Mouse (Mus musculus) lung, adult 2 months (tissue): ENCODE measurements around the gene Pla2g4e. TPM values are rescaled to one million over a fixed set of nuclear protein-coding genes. Genes with fewer than 3 reads are reported as not detected.

ENCODE experiments used
- DNase-seq: peaks from one replicate; pipeline ENCODE4 v3.0.0; 2022
- H3K4me1 ChIP-seq: fragments of 200-500 bp; 2 replicates; pipeline ENCODE4 v1.6.1; 2011; ENCODE audit warnings: low read length; ENCODE audit not compliant: control insufficient read depth, insufficient read depth
- H3K4me3 ChIP-seq: fragments of 200-500 bp; replicated peaks from 2 replicates; pipeline ENCODE3; 2011; ENCODE audit warnings: low read depth, mild to moderate bottlenecking, control low read depth, low read length; ENCODE audit errors: extremely low read depth
- CTCF ChIP-seq: fragments of 200-500 bp; IDR thresholded peaks from 2 replicates; pipeline ENCODE4 v1.5.1; 2011; ENCODE audit warnings: mild to moderate bottlenecking, low read length, control low read depth; ENCODE audit not compliant: insufficient read depth
- POLR2A ChIP-seq: fragments of 200-500 bp; IDR thresholded peaks from 2 replicates; pipeline ENCODE4 v1.6.1; 2011; ENCODE audit warnings: low read depth, mild to moderate bottlenecking, control low read depth, low read length, borderline replicate concordance; ENCODE audit errors: extremely low read depth
- WGBS: fragments of 180-500 bp; shearing (Covaris S2); methylation state at CpG from one replicate; pipeline ENCODE4 v1.1.7; 2018; 5-methylcytosine and 5-hydroxymethylcytosine counted together
- polyA plus RNA-seq: library from polyadenylated mRNA; depleted of rRNA; stranded (reverse); fragments of >200 nt; gene quantifications from 2 replicates; pipeline ENCODE4 v1.2.3, GENCODE M21; 2012

Pla2g4e gene
- polyA plus RNA-seq, 1 experiment, result 6.3 TPM

GRCm38 (mm10) chr2:120144390-120144789, 100.7 kb downstream of the Pla2g4e start:
- DNase-seq, result no peak
- peaks cover 28% of the 10 kb centered on the region for H3K4me1 ChIP-seq
- 72% methylated on average over 4 of the region's 4 CpGs for WGBS
- TF ChIP-seq POLR2A (no peak), CTCF (no peak)
- H3K4me3 ChIP-seq, result no peak overlapping the region

GRCm38 (mm10) chr2:120142336-120142735, 102.8 kb downstream of the Pla2g4e start:
- no peak for DNase-seq
- peaks cover 34% of the 10 kb centered on the region for H3K4me1 ChIP-seq
- no peak overlapping the region for H3K4me3 ChIP-seq
- TF ChIP-seq POLR2A (no peak), CTCF (no peak)
- WGBS, result 34% methylated on average over 5 of the region's 5 CpGs

GRCm38 (mm10) chr2:120141671-120142070, 103.5 kb downstream of the Pla2g4e start:
- TF ChIP-seq POLR2A (no peak), CTCF (no peak)
- WGBS, result 91% methylated on average over 1 of the region's 1 CpGs
- H3K4me3 ChIP-seq, result no peak overlapping the region
- H3K4me1 ChIP-seq, result peaks cover 39% of the 10 kb centered on the region
- DNase-seq, result no peak

GRCm38 (mm10) chr2:120140326-120140725, 104.8 kb downstream of the Pla2g4e start:
- WGBS, result 49% methylated on average over 5 of the region's 5 CpGs
- H3K4me3 ChIP-seq, result no peak overlapping the region
- H3K4me1 ChIP-seq, result peaks cover 43% of the 10 kb centered on the region
- DNase-seq, result no peak
- TF ChIP-seq POLR2A, result no peak
- TF ChIP-seq CTCF, result no peak

- no peak overlapping the region for H3K4me3 ChIP-seq
- peaks cover 53% of the 10 kb centered on the region for H3K4me1 ChIP-seq
- no peak for TF ChIP-seq CTCF
- TF ChIP-seq POLR2A, result no peak
- 73% methylated on average over 1 of the region's 1 CpGs for WGBS
- DNase-seq, result no peak
These were observed 106.0 kb downstream of the Pla2g4e start for GRCm38 (mm10) chr2:120139091-120139490.

- H3K4me3 ChIP-seq, result no peak overlapping the region
- 48% methylated on average over 5 of the region's 5 CpGs for WGBS
- peaks cover 58% of the 10 kb centered on the region for H3K4me1 ChIP-seq
- TF ChIP-seq POLR2A (no peak), CTCF (no peak)
- DNase-seq, result no peak
These were observed 107.9 kb downstream of the Pla2g4e start for GRCm38 (mm10) chr2:120137281-120137680.

- no peak for TF ChIP-seq CTCF
- no peak for TF ChIP-seq POLR2A
- no peak for DNase-seq
- peaks cover 59% of the 10 kb centered on the region for H3K4me1 ChIP-seq
These were observed 110.6 kb downstream of the Pla2g4e start for GRCm38 (mm10) chr2:120134453-120135075.

GRCm38 (mm10) chr2:120131881-120132280, 113.3 kb downstream of the Pla2g4e start:
- DNase-seq, result no peak
- 36% methylated on average over 1 of the region's 1 CpGs for WGBS
- TF ChIP-seq POLR2A (no peak), CTCF (no peak)
- Histone ChIP-seq H3K4me3 (no peak overlapping the region), H3K4me1 (peaks cover 63% of the 10 kb centered on the region)

More at GRCm38 (mm10) chr2:120134453-120135075, 110.6 kb downstream of the Pla2g4e start:
- H3K4me3 ChIP-seq, result no peak overlapping the region

GRCm38 (mm10) chr2:120129252-120129908, 115.8 kb downstream of the Pla2g4e start:
- DNase-seq, result no peak
- TF ChIP-seq POLR2A (no peak), CTCF (no peak)
- 40% methylated on average over 8 of the region's 8 CpGs for WGBS
- H3K4me1 ChIP-seq, result peaks cover 59% of the 10 kb centered on the region
- no peak overlapping the region for H3K4me3 ChIP-seq

- no peak overlapping the region for H3K4me3 ChIP-seq
- TF ChIP-seq CTCF (no peak), POLR2A (no peak)
- 25% methylated on average over 1 of the region's 1 CpGs for WGBS
- peaks cover 62% of the 10 kb centered on the region for H3K4me1 ChIP-seq
- DNase-seq, result no peak
These were observed 116.5 kb downstream of the Pla2g4e start for GRCm38 (mm10) chr2:120128611-120129051.
